8 mouse cellular contexts compared by ENCODE assay signal in the genomic region with DNA sequence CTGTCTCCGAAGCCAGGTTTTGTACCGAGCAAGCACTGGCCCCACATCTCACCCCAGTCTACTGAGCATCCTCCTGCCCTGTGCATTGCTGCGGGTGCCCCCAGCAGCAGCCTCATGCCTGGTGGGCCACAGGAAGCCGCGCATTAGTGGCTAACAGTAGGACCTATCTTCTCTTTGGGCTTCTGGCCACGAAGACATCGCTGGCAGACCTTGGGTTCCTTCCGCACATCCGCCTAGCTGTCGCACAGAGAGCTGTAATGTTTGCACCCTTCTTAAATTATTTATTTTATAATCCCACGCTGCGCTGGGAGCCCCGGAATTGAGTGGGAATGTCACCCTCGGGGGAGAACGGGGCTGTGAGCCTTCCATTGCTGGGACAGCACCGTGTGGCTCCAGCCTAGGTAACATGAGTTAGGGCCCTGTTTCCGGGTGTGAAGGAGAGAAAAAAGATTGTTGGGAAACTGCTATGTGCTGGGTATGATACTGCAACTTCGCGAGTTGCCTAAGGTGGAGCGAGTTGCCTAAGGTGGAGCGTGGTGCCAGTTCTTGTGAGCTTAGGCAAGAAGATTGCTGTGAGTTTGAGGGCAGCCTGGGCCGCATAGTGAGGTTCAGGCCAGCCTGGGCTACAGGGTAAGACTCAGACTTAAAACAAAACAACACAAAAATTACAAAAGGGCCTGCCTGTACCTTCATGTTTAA. TPM values are rescaled to one million over a fixed set of nuclear protein-coding genes. Genes with fewer than 3 reads are reported as not detected.
DNase-seq lines count a peak whose midpoint lies in the region; ATAC-seq and TF ChIP-seq lines count a peak whose summit lies in the region.

No protein-coding gene starts in this region.

- H3K9me3 ChIP-seq in kidney, embryonic 15.5 days (replicated peaks): no peaks in the 10 kb centered on the region
- H3K9me3 ChIP-seq in ES-Bruce4 (replicated peaks; ENCODE audit: control insufficient read depth, insufficient read depth, low read length, poor library complexity, severe bottlenecking): no peaks in the 10 kb centered on the region
- no peaks in the 10 kb centered on the region for H3K9me3 ChIP-seq in forebrain, embryonic 10.5 days
- no peaks in the 10 kb centered on the region for H3K9me3 ChIP-seq in limb, embryonic 10.5 days (replicated peaks)
- H3K9me3 ChIP-seq in midbrain, postnatal 0 days (ENCODE audit: low read length): no peaks in the 10 kb centered on the region

- peak; percentile 1; the same call in 1 of the 2 replicates for ATAC-seq in kidney, embryonic 15.5 days (replicated peaks; ENCODE audit: low FRiP score)
- ATAC-seq in midbrain, postnatal 0 days (ENCODE audit: low FRiP score): peak; percentile 14; the same call in 1 of the 2 replicates

- H3K4me3 ChIP-seq in kidney, embryonic 15.5 days (replicated peaks): peak overlapping the region; percentile 64
- peak overlapping the region; percentile 63 for H3K4me3 ChIP-seq in ES-Bruce4 (ENCODE audit: low read depth, low read length)
- H3K4me3 ChIP-seq in forebrain, embryonic 10.5 days: peak overlapping the region; percentile 71
- H3K4me3 ChIP-seq in limb, embryonic 10.5 days: peak overlapping the region; percentile 64
- peak overlapping the region; percentile 56 for H3K4me3 ChIP-seq in midbrain, postnatal 0 days (ENCODE audit: low read depth, low read length)

- peak overlapping the region; percentile 88 for H3K4me2 ChIP-seq in kidney, embryonic 15.5 days
- peak overlapping the region; percentile 67 for H3K4me2 ChIP-seq in midbrain, postnatal 0 days (ENCODE audit: low read depth, low read length, poor library complexity, severe bottlenecking)

- DNase-seq in kidney, adult 18-20 months: no peak
- DNase-seq in forebrain, embryonic 10.5 days (ENCODE audit: extremely low spot score, low spot score): no peak
- DNase-seq in limb, embryonic 10.5 days (ENCODE audit: low spot score): peak; percentile 42
- peak; percentile 27 for DNase-seq in midbrain, postnatal 0 days (ENCODE audit: low spot score)
- no peak for DNase-seq in embryo, embryonic 9.5 days (ENCODE audit: extremely low spot score)
- no peak for DNase-seq in adrenal gland, adult 2 months

- WGBS in kidney, embryonic 15.5 days: 31% methylated on average over 22 of the region's 22 CpGs
- WGBS in forebrain, embryonic 10.5 days: 46% methylated on average over 22 of the region's 22 CpGs
- WGBS in limb, embryonic 10.5 days: 45% methylated on average over 22 of the region's 22 CpGs
- 33% methylated on average over 22 of the region's 22 CpGs for WGBS in midbrain, postnatal 0 days

- TF ChIP-seq CTCF in ES-Bruce4 (IDR thresholded peaks at IDR 0.05; ENCODE audit: low read depth, low read length): no peak
- TF ChIP-seq CTCF in midbrain, postnatal 0 days (IDR thresholded peaks at IDR 0.05): peak; percentile 29; the same call in 1 of the 2 replicates

- peak overlapping the region; percentile 71 for H3K27ac ChIP-seq in kidney, embryonic 15.5 days
- H3K27ac ChIP-seq in ES-Bruce4 (ENCODE audit: insufficient read depth, low read length): no peak overlapping the region
- H3K27ac ChIP-seq in forebrain, embryonic 10.5 days: peak overlapping the region; percentile 89
- peak overlapping the region; percentile 87 for H3K27ac ChIP-seq in limb, embryonic 10.5 days
- H3K27ac ChIP-seq in midbrain, postnatal 0 days (ENCODE audit: low read depth, low read length): peak overlapping the region; percentile 45; the same call in 1 of the 2 replicates

- H3K9ac ChIP-seq in kidney, embryonic 15.5 days: peak overlapping the region; percentile 69
- H3K9ac ChIP-seq in ES-Bruce4 (ENCODE audit: low read depth, poor library complexity, severe bottlenecking): peak overlapping the region; percentile 22
- peak overlapping the region; percentile 51 for H3K9ac ChIP-seq in midbrain, postnatal 0 days (replicated peaks; ENCODE audit: low read length, poor library complexity, severe bottlenecking)

- peaks cover 83% of the 10 kb centered on the region for H3K4me1 ChIP-seq in kidney, embryonic 15.5 days
- H3K4me1 ChIP-seq in ES-Bruce4 (ENCODE audit: control insufficient read depth, insufficient read depth, low read length): peaks cover 17% of the 10 kb centered on the region
- peaks cover 80% of the 10 kb centered on the region for H3K4me1 ChIP-seq in forebrain, embryonic 10.5 days
- H3K4me1 ChIP-seq in limb, embryonic 10.5 days: peaks cover 86% of the 10 kb centered on the region
- peaks cover 7% of the 10 kb centered on the region; the same call in 1 of the 2 replicates for H3K4me1 ChIP-seq in midbrain, postnatal 0 days (ENCODE audit: insufficient read depth, low read length)

- no peaks in the 10 kb centered on the region for H3K36me3 ChIP-seq in kidney, embryonic 15.5 days
- no peaks in the 10 kb centered on the region for H3K36me3 ChIP-seq in ES-Bruce4 (ENCODE audit: control insufficient read depth, insufficient read depth, low read length, poor library complexity, severe bottlenecking)
- H3K36me3 ChIP-seq in forebrain, embryonic 10.5 days (replicated peaks): no peaks in the 10 kb centered on the region
- no peaks in the 10 kb centered on the region for H3K36me3 ChIP-seq in limb, embryonic 10.5 days
- no peaks in the 10 kb centered on the region for H3K36me3 ChIP-seq in midbrain, postnatal 0 days (ENCODE audit: insufficient read depth, low read length)

- TF ChIP-seq POLR2A in ES-Bruce4 (IDR thresholded peaks at IDR 0.05; ENCODE audit: insufficient read depth, low read length): no peak

- H3K27me3 ChIP-seq in kidney, embryonic 15.5 days: no peaks in the 10 kb centered on the region
- H3K27me3 ChIP-seq in ES-Bruce4 (ENCODE audit: control insufficient read depth, insufficient read depth, low read length, poor library complexity, severe bottlenecking): no peaks in the 10 kb centered on the region
- H3K27me3 ChIP-seq in forebrain, embryonic 10.5 days (ENCODE audit: poor library complexity, severe bottlenecking): peaks cover 14% of the 10 kb centered on the region
- no peaks in the 10 kb centered on the region for H3K27me3 ChIP-seq in limb, embryonic 10.5 days (ENCODE audit: low read depth, poor library complexity, severe bottlenecking)
- no peaks in the 10 kb centered on the region; the same call in 1 of the 2 replicates for H3K27me3 ChIP-seq in midbrain, postnatal 0 days (ENCODE audit: insufficient read depth, low read length)

- no peak for TF ChIP-seq EP300 in ES-Bruce4 (IDR thresholded peaks at IDR 0.05; ENCODE audit: insufficient read depth, low read depth, low read length)

RNA-seq across cellular contexts. Expression of gene Chst12, which starts 0.9 kb away (rescaled TPM):
- polyA plus RNA-seq in kidney, embryonic 15.5 days (2015; fragmentation: Nextera tagmentation; extraction: Ambion mirVana): 21.9 and 22.4 TPM in 2 replicates
- polyA plus RNA-seq in ES-Bruce4 (2011; ENCODE audit: insufficient read depth, insufficient read length, low read depth, missing spikeins): 14.6 and 18.5 TPM in 2 replicates
- 14.0 and 15.1 TPM in 2 replicates for polyA plus RNA-seq in forebrain, embryonic 10.5 days (2016; fragmentation: Nextera tagmentation; extraction: Ambion mirVana)
- 20.7 and 20.9 TPM in 2 replicates for polyA plus RNA-seq in limb, embryonic 10.5 days (2016; fragmentation: Nextera tagmentation; extraction: Ambion mirVana)
- 11.0 and 15.8 TPM in 2 replicates for total RNA-seq in midbrain, postnatal 0 days (2014; rRNA removed)
- 21.8 and 27.3 TPM in 2 replicates for polyA plus RNA-seq in midbrain, postnatal 0 days (2015; fragmentation: Nextera tagmentation; extraction: Ambion mirVana)
- total RNA-seq in adrenal gland, adult 2 months (2021): 10 to 100 TPM in 1 of 2 experiments, 1 to 10 TPM in 1; 9.7 to 17.4 TPM
- 16.6 and 16.7 TPM in 2 replicates for polyA plus RNA-seq in adrenal gland, adult 2 months (2012; rRNA removed)

RNA-seq across cellular contexts. Expression of gene Grifin, which starts 58.6 kb away (rescaled TPM):
- polyA plus RNA-seq in kidney, embryonic 15.5 days (2015; fragmentation: Nextera tagmentation; extraction: Ambion mirVana): 0.45 TPM in 1 of 2 replicates, not detected in the other
- polyA plus RNA-seq in ES-Bruce4 (2011; ENCODE audit: insufficient read depth, insufficient read length, low read depth, missing spikeins): not detected in 2 replicates
- polyA plus RNA-seq in forebrain, embryonic 10.5 days (2016; fragmentation: Nextera tagmentation; extraction: Ambion mirVana): not detected in 2 replicates
- not detected in 2 replicates for polyA plus RNA-seq in limb, embryonic 10.5 days (2016; fragmentation: Nextera tagmentation; extraction: Ambion mirVana)
- not detected in 2 replicates for total RNA-seq in midbrain, postnatal 0 days (2014; rRNA removed)
- 0.39 TPM in 1 of 2 replicates, not detected in the other for polyA plus RNA-seq in midbrain, postnatal 0 days (2015; fragmentation: Nextera tagmentation; extraction: Ambion mirVana)
- total RNA-seq in adrenal gland, adult 2 months (2021): not detected
- not detected in 2 replicates for polyA plus RNA-seq in adrenal gland, adult 2 months (2012; rRNA removed)

Comparison
In these comparisons a context has a peak if more than half of its experiments do, and no peak if none do; other contexts are left out.
1. DNase-seq: peak in limb, embryonic 10.5 days (single experiment) and midbrain, postnatal 0 days (single experiment); none in kidney, adult 18-20 months (single experiment), forebrain, embryonic 10.5 days (single experiment), embryo, embryonic 9.5 days (single experiment) and adrenal gland, adult 2 months (single experiment).
2. Peak in every context shown above with its lines, with median percentiles within 50 percentile points of each other: H3K4me3 ChIP-seq and H3K9ac ChIP-seq.